Mouse (Mus musculus) olfactory bulb, adult 2 months (tissue): ENCODE results near the gene Slc13a5. TPM values are rescaled to one million over a fixed set of nuclear protein-coding genes. Genes with fewer than 3 reads are reported as not detected.

ENCODE experiments used
- H3K27ac ChIP-seq: fragments of 200-500 bp; 2 replicates; pipeline ENCODE4 v1.5.1; 2012; ENCODE audit warnings: low read depth, low read length; ENCODE audit not compliant: insufficient read depth
- H3K4me1 ChIP-seq: fragments of 200-500 bp; 2 replicates; pipeline ENCODE4 v1.6.1; 2012; ENCODE audit warnings: low read length; ENCODE audit not compliant: control insufficient read depth, insufficient read depth
- H3K4me3 ChIP-seq: fragments of 200-500 bp; 2 replicates; pipeline ENCODE4 v1.5.1; 2012; ENCODE audit warnings: mild to moderate bottlenecking, low read depth, low read length, moderate library complexity; ENCODE audit not compliant: insufficient read depth
- CTCF ChIP-seq: fragments of 200-500 bp; IDR thresholded peaks from 2 replicates; pipeline ENCODE4 v1.5.1; 2012; ENCODE audit warnings: low read depth, mild to moderate bottlenecking, low read length, moderate library complexity; ENCODE audit not compliant: insufficient read depth
- POLR2A ChIP-seq: fragments of 200-500 bp; IDR thresholded peaks from 2 replicates; pipeline ENCODE4 v1.6.1; 2012; ENCODE audit warnings: mild to moderate bottlenecking, low read depth, low read length, moderate library complexity; ENCODE audit not compliant: insufficient read depth
- WGBS: fragments of 180-500 bp; shearing (Covaris S2); methylation state at CpG from one replicate; pipeline ENCODE4 v1.1.7; 2018; 5-methylcytosine and 5-hydroxymethylcytosine counted together
- polyA plus RNA-seq: library from polyadenylated mRNA; stranded (reverse); fragments of >200 nt; gene quantifications from 2 replicates; pipeline ENCODE4 v1.2.4, GENCODE M21; 2012; ENCODE audit warnings: low replicate concordance; ENCODE audit not compliant: missing spikeins, insufficient read depth, insufficient read length

The Slc13a5 gene
- polyA plus RNA-seq, 1 experiment = not detected

DNA sequence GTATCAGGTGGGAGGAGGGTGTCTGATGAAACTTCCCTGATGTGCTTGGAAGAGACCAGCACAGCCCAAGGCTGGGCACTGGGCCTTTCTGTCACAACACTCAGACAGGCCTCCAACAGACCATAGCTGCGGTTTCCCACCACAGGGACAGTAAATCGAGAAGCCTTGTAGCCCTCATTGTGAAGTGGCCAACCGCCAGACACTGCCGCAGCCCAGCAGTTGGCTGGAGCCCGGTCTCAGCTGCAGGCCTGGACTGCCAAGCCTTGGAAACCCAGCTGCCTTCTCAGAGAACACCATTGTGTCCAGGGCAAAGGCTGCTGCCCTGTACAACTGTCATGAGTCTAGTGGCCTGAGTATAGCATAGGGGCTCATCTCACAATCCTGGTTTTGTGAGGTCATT, 33.0 kb downstream of the Slc13a5 start:
- Histone ChIP-seq H3K4me3 (no peak overlapping the region), H3K4me1 (peaks cover 11% of the 10 kb centered on the region), H3K27ac (peak overlapping the region; percentile 58)
- TF ChIP-seq POLR2A (no peak), CTCF (no peak)
- 51% methylated on average over 5 of the region's 5 CpGs for WGBS

DNA sequence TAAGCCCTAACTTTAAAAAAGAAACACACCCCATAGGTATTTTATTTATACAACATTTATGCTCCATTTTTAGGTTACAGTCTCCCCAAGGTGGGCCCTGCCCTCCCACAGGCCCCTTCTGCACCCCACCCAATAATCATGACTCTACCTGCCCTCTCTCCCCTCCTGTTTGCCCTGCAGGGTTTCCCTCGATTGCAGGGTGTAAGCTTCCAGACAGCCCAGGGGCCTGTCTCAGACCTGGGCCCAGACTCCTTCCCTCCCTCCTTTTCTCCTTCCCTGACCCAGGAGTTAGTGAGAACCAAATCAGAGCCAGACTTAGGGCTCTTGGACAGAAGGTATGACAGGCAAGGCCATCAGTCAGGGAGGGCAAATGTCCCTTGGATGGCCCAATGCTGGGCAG, 34.0 kb downstream of the Slc13a5 start:
- Histone ChIP-seq H3K4me3 (no peak overlapping the region), H3K4me1 (peaks cover 11% of the 10 kb centered on the region), H3K27ac (no peak overlapping the region)
- WGBS = 71% methylated on average over 1 of the region's 1 CpGs
- no peak for TF ChIP-seq CTCF
- no peak for TF ChIP-seq POLR2A

DNA sequence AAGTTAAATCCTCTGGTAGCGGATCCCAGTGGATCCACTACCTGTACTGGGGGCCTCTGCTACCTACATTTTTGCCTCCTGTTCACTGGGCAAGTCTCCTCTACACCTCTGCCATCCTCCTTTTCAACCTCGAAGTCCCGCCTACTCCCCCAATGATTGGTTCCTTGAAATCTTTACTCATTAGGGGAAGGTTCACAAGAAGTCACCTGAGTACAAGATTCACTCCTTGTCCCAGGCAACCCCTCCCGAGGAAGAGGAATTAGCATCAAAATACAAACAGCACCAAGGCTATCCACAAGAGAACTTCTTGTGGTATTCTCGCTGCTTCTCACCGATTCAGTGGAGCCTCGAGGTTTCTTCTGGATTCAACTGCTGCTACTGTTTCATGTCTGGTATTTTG, 35.0 kb downstream of the Slc13a5 start:
- no peak overlapping the region for H3K27ac ChIP-seq
- WGBS = 91% methylated on average over 7 of the region's 7 CpGs
- TF ChIP-seq POLR2A = no peak
- no peak for TF ChIP-seq CTCF
- H3K4me1 ChIP-seq = peaks cover 11% of the 10 kb centered on the region
- H3K4me3 ChIP-seq = no peak overlapping the region

DNA sequence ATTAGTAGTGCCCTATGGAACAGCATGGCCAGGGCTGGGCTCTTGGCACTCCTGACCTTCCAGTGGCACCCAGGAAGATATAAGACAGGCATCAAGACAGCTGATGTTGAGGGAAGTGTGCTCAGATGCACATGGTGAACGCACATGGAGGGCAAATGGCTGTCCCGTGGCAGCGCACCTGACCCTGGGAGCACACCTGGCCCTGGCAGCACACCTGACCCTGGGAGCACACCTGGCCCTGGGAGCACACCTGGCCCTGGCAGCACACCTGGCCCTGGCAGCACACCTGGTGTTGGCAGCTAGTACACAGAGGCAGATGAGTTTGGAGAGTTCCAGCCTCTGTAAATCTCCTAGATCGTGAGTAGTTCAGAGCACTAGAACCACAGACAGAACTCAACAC, 38.5 kb downstream of the Slc13a5 start:
- H3K4me3 ChIP-seq = no peak overlapping the region
- no peak overlapping the region for H3K27ac ChIP-seq
- WGBS = 94% methylated on average over 4 of the region's 4 CpGs
- TF ChIP-seq CTCF = no peak
- TF ChIP-seq POLR2A = no peak
- H3K4me1 ChIP-seq = peaks cover 11% of the 10 kb centered on the region

DNA sequence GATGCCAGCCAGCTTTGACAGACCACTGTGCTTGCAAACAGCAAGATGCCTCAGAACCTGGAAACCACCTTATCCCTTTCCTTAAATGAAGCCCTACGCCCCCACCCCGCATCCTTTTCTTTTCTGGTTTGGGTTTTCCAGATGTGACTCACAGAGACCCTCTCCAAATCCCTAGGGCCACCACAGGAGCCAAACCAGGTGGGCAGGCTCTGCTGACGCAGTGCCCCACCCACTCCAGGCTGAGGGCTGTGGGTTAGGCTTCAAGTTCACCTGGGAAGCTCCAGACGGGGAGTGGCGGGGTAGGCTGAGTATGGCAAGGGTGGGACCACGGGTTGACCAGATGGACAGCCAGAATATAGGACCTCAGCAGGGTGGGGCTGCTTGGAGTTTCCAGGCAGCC, 40.1 kb downstream of the Slc13a5 start:
- H3K4me3 ChIP-seq = no peak overlapping the region
- no peak overlapping the region; the same call in 1 of the 2 replicates for H3K27ac ChIP-seq
- no peak for TF ChIP-seq CTCF
- no peak for TF ChIP-seq POLR2A
- 92% methylated on average over 6 of the region's 6 CpGs for WGBS
- peaks cover 11% of the 10 kb centered on the region for H3K4me1 ChIP-seq

DNA sequence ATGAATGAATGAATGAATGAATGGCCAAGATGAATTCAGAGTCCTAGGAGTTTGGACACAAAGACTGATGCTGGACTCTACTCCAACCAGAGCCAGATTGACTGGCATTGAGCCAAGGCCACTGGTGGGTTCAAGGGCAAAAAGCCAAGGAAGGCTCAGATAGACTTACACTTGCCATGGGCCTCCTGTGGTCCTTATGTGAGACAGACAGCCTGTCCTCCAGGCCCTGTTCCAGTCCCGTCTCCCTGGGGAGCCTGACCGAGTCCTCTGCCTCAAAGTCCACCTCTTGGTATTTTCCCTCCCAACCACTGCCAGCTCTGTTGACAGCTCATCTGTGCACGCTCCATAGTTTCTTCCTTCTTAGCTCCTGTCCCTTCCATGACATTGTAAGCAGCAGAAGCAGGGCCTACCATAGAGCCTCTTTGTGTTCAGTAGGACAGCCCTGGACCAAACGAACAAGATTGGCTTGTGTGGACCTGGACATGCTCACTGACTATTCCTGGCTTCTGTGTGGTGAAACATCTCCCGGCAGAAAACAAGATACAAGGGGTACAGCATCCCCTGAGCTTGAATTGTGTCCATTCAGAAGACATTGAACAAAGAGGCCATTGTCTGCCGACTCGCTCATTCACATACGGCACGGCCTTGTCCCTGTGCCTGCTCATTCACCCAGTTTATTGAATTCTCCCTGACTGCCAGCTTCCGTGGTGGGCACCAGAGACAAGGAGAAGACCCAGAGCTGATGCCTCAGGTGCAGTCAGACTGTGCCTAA, 40.8 kb downstream of the Slc13a5 start:
- Histone ChIP-seq H3K4me1 (peaks cover 11% of the 10 kb centered on the region), H3K4me3 (no peak overlapping the region), H3K27ac (0 out of 2 replicates have a peak overlapping the region, but pooled peaks have one; percentile 3)
- TF ChIP-seq POLR2A (no peak), CTCF (no peak)
- WGBS = 58% methylated on average over 10 of the region's 10 CpGs

DNA sequence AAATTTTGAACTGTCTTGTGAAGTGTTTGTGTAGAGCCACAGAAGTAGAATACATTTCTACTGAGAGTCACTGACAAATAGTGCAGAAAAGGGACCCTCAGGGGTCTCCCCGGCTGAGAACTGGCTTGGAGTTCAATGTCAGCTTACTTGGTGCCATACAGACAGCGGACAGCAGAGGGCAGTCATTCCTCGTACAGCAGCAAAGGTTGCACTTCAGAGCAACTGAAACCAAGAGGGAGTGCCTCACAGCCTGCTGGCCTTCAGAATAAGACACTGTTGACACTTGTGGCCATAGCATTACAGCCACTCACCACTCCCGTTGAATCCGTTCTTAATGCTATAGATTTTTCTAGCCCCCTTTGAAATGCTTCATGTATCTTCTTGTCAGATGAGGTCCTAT, 42.2 kb downstream of the Slc13a5 start:
- Histone ChIP-seq H3K4me1 (peaks cover 8% of the 10 kb centered on the region; the same call in 1 of the 2 replicates), H3K4me3 (no peak overlapping the region), H3K27ac (no peak overlapping the region)
- 15% methylated on average over 5 of the region's 5 CpGs for WGBS
- TF ChIP-seq POLR2A (no peak), CTCF (peak; percentile 74)

DNA sequence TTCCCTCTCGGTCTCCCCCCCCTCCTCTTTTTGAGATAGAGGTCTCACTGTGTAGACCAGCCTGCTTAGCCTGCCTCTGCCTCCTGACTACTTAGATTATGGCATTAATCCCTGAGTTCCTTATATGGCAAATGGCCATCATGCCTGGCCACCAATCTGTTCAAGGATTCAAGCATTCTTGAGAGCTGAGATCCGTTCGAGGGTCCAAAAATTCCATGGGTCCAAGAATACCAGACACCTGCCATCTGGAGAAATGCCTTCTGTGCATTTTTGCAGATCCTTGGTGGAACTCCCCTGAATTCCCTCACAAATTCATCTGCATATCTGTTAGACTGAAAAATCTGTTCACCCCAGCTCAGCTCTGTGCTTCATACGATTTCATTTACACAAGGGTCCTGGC, 43.6 kb downstream of the Slc13a5 start:
- 90% methylated on average over 4 of the region's 4 CpGs for WGBS
- TF ChIP-seq POLR2A (no peak), CTCF (no peak)
- no peak overlapping the region for H3K4me3 ChIP-seq
- H3K4me1 ChIP-seq = peaks cover 8% of the 10 kb centered on the region; the same call in 1 of the 2 replicates
- H3K27ac ChIP-seq = no peak overlapping the region

DNA sequence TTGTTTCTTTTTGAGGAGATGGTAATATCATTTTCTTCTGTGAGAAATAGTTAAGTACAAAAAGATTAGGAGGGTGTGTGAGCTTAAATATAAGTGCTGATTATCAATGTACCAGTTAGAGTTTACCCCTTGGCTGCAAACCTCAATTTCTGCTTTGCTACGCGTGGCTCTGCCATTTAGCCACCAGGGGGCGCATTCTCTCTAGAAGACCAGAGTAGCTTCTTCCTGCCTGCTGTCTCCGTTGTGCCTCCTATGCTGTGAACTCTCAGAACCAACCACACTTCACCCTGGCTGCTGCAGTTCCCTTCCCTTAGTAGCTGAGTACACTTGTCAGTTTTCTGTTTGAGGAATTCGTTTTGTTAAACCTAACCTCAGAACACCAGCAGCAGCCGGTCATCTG, 45.7 kb downstream of the Slc13a5 start:
- TF ChIP-seq POLR2A = no peak
- TF ChIP-seq CTCF = 0 out of 2 replicates have a peak, but pooled peaks have one; percentile 42
- WGBS = 17% methylated on average over 6 of the region's 6 CpGs
- Histone ChIP-seq H3K27ac (no peak overlapping the region), H3K4me3 (no peak overlapping the region), H3K4me1 (peaks cover 3% of the 10 kb centered on the region; the same call in 1 of the 2 replicates)
